Mouse (Mus musculus) midbrain, embryonic 14.5 days (tissue): ENCODE data around the gene Mb. TPM values are rescaled to one million over a fixed set of nuclear protein-coding genes. Genes with fewer than 3 reads are reported as not detected.

Experiments used
- ATAC-seq: fragments of 200-750 bp; cut with Nextera tagmentation; 2 replicates; pipeline ENCODE4 v1.8.0; 2017; ENCODE audit warnings: moderate number of reproducible peaks, moderate library complexity; ENCODE audit not compliant: low FRiP score, low TSS enrichment
- DNase-seq: peaks from one replicate; pipeline ENCODE4 v3.0.0-alpha.2; 2015
- H3K27ac ChIP-seq: fragments of 300-500 bp; sonication (generic); replicated peaks from 2 replicates; pipeline ENCODE4 v1.5.1; 2014; ENCODE audit warnings: mild to moderate bottlenecking, low read depth, low read length, moderate library complexity
- H3K27me3 ChIP-seq: fragments of 300-500 bp; sonication (generic); 2 replicates; pipeline ENCODE4 v1.6.1; 2014; ENCODE audit warnings: low read length, control low read depth, mixed read lengths; ENCODE audit not compliant: control insufficient read depth, insufficient read depth
- H3K36me3 ChIP-seq: fragments of 300-500 bp; sonication (generic); 2 replicates; pipeline ENCODE4 v1.6.1; 2014; ENCODE audit warnings: low read length, control low read depth; ENCODE audit not compliant: control insufficient read depth, insufficient read depth
- H3K4me1 ChIP-seq: fragments of 300-500 bp; sonication (generic); 2 replicates; pipeline ENCODE4 v1.6.1; 2014; ENCODE audit warnings: mild to moderate bottlenecking, antibody characterized with exemption, low read length, control low read depth; ENCODE audit not compliant: control insufficient read depth, insufficient read depth
- H3K4me2 ChIP-seq: fragments of 300-500 bp; sonication (generic); 2 replicates; pipeline ENCODE4 v1.6.1; 2014; ENCODE audit warnings: mild to moderate bottlenecking, low read length, moderate library complexity
- H3K4me3 ChIP-seq: fragments of 300-500 bp; sonication (generic); replicated peaks from 2 replicates; pipeline ENCODE4 v1.5.1; 2014; ENCODE audit warnings: low read depth, low read length
- H3K9ac ChIP-seq: fragments of 300-500 bp; sonication (generic); replicated peaks from 2 replicates; pipeline ENCODE4 v1.6.1; 2014; ENCODE audit warnings: mild to moderate bottlenecking, low read length, moderate library complexity
- H3K9me3 ChIP-seq: fragments of 300-500 bp; sonication (generic); 2 replicates; pipeline ENCODE4 v1.6.1; 2016; ENCODE audit warnings: low read length, control low read depth, mixed read lengths; ENCODE audit not compliant: control insufficient read depth
- WGBS: fragments of 180-500 bp; shearing (Covaris S2); extraction: QIAGEN DNeasy Blood & Tissue Kit; methylation state at CpG from one replicate; pipeline ENCODE4 v1.1.7; 2014; 5-methylcytosine and 5-hydroxymethylcytosine counted together
- polyA plus RNA-seq: library from polyadenylated mRNA; unstranded; fragments of >200 nt; fragmentation: Nextera tagmentation; extraction: Ambion mirVana; gene quantifications from 2 replicates; pipeline ENCODE4 v1.2.1, GENCODE M21; 2014

Gene Mb
- polyA plus RNA-seq, 1 experiment from 2014 or later, result 0.57 TPM

- H3K36me3 ChIP-seq, result no peaks in the 10 kb centered on the region
- no peaks in the 10 kb centered on the region for H3K9me3 ChIP-seq
- no peaks in the 10 kb centered on the region for H3K27me3 ChIP-seq
- no peak overlapping the region for H3K9ac ChIP-seq
- no peak overlapping the region for H3K4me2 ChIP-seq
- peaks cover 10% of the 10 kb centered on the region for H3K4me1 ChIP-seq
- H3K4me3 ChIP-seq, result no peak overlapping the region
- H3K27ac ChIP-seq, result no peak overlapping the region
- 75% methylated on average over 9 of the region's 9 CpGs for WGBS
- ATAC-seq (no peak), DNase-seq (no peak)
Measured at GRCm38 (mm10) chr15:77039211-77039700, 11.2 kb downstream of the Mb start.

GRCm38 (mm10) chr15:77037278-77038161, 12.9 kb downstream of the Mb start:
- Histone ChIP-seq H3K27ac (peak overlapping the region; percentile 43), H3K4me3 (no peak overlapping the region), H3K4me2 (no peak overlapping the region), H3K27me3 (no peaks in the 10 kb centered on the region), H3K9me3 (no peaks in the 10 kb centered on the region), H3K36me3 (no peaks in the 10 kb centered on the region), H3K9ac (no peak overlapping the region; the same call in 1 of the 2 replicates), H3K4me1 (peaks cover 10% of the 10 kb centered on the region)
- WGBS, result 39% methylated on average over 11 of the region's 11 CpGs
- no peak for ATAC-seq
- peak; percentile 28 for DNase-seq

- no peaks in the 10 kb centered on the region for H3K36me3 ChIP-seq
- no peaks in the 10 kb centered on the region for H3K27me3 ChIP-seq
- peaks cover 10% of the 10 kb centered on the region for H3K4me1 ChIP-seq
- 41% methylated on average over 2 of the region's 2 CpGs for WGBS
- H3K4me2 ChIP-seq, result no peak overlapping the region
- no peak overlapping the region for H3K4me3 ChIP-seq
- ATAC-seq (no peak), DNase-seq (no peak)
- no peak overlapping the region for H3K9ac ChIP-seq
- H3K27ac ChIP-seq, result peak overlapping the region; percentile 43
- no peaks in the 10 kb centered on the region for H3K9me3 ChIP-seq
Measured at GRCm38 (mm10) chr15:77036989-77037277, 13.5 kb downstream of the Mb start.

GRCm38 (mm10) chr15:77036320-77036988, 14.0 kb downstream of the Mb start:
- 0 out of 2 replicates have a peak overlapping the region, but pooled peaks have one; percentile 43 for H3K27ac ChIP-seq
- no peak overlapping the region for H3K4me2 ChIP-seq
- ATAC-seq (no peak), DNase-seq (no peak)
- no peak overlapping the region for H3K9ac ChIP-seq
- H3K4me3 ChIP-seq, result no peak overlapping the region
- no peaks in the 10 kb centered on the region for H3K9me3 ChIP-seq
- H3K27me3 ChIP-seq, result no peaks in the 10 kb centered on the region
- 80% methylated on average over 11 of the region's 11 CpGs for WGBS
- H3K4me1 ChIP-seq, result peaks cover 10% of the 10 kb centered on the region
- no peaks in the 10 kb centered on the region for H3K36me3 ChIP-seq

- no peaks in the 10 kb centered on the region for H3K36me3 ChIP-seq
- peaks cover 10% of the 10 kb centered on the region for H3K4me1 ChIP-seq
- DNase-seq, result no peak
- ATAC-seq, result no peak
- H3K9me3 ChIP-seq, result no peaks in the 10 kb centered on the region
- no peak overlapping the region for H3K4me3 ChIP-seq
- no peaks in the 10 kb centered on the region for H3K27me3 ChIP-seq
- no peak overlapping the region for H3K9ac ChIP-seq
- 92% methylated on average over 3 of the region's 3 CpGs for WGBS
- no peak overlapping the region for H3K27ac ChIP-seq
- H3K4me2 ChIP-seq, result no peak overlapping the region
Measured at GRCm38 (mm10) chr15:77035643-77036042, 14.8 kb downstream of the Mb start.

GRCm38 (mm10) chr15:77034526-77034925, 15.9 kb downstream of the Mb start:
- Histone ChIP-seq H3K4me3 (no peak overlapping the region), H3K27ac (no peak overlapping the region), H3K9ac (no peak overlapping the region), H3K36me3 (no peaks in the 10 kb centered on the region), H3K9me3 (no peaks in the 10 kb centered on the region), H3K4me2 (no peak overlapping the region), H3K27me3 (no peaks in the 10 kb centered on the region), H3K4me1 (peaks cover 10% of the 10 kb centered on the region)
- no peak for DNase-seq
- ATAC-seq, result no peak
- 70% methylated on average over 6 of the region's 6 CpGs for WGBS

GRCm38 (mm10) chr15:77031271-77031670, 19.2 kb downstream of the Mb start:
- Histone ChIP-seq H3K27me3 (no peaks in the 10 kb centered on the region), H3K27ac (no peak overlapping the region), H3K4me3 (no peak overlapping the region), H3K4me1 (peaks cover under 1% of the 10 kb centered on the region; the same call in 1 of the 2 replicates), H3K9me3 (no peaks in the 10 kb centered on the region), H3K4me2 (no peak overlapping the region), H3K9ac (no peak overlapping the region), H3K36me3 (no peaks in the 10 kb centered on the region)
- 58% methylated on average over 3 of the region's 3 CpGs for WGBS
- ATAC-seq, result no peak
- no peak for DNase-seq

GRCm38 (mm10) chr15:77029331-77029991, 21.0 kb downstream of the Mb start:
- ATAC-seq, result no peak
- Histone ChIP-seq H3K9ac (no peak overlapping the region), H3K9me3 (no peaks in the 10 kb centered on the region), H3K4me3 (no peak overlapping the region), H3K27me3 (no peaks in the 10 kb centered on the region), H3K4me2 (no peak overlapping the region), H3K36me3 (no peaks in the 10 kb centered on the region), H3K4me1 (peaks cover 7% of the 10 kb centered on the region; the same call in 1 of the 2 replicates), H3K27ac (0 out of 2 replicates have a peak overlapping the region, but pooled peaks have one; percentile 1)
- 33% methylated on average over 7 of the region's 7 CpGs for WGBS
- peak; percentile 89 for DNase-seq
